Mouse (Mus musculus): ENCODE measurements around the gene Gm49450.
"Not testable (repeated sequence)": the region's sequence is repeated elsewhere in the genome, so short reads cannot be mapped to it uniquely, and the experiment has no call there.

Gm49450 gene

GRCm38 (mm10) chr15:98954425-98955253, 1.3 kb upstream of the Gm49450 start:
- DNase-seq (ENCODE audit: low spot score in 2 of 2): no peak

- DNase-seq (ENCODE audit: low spot score in 2 of 2): no peak
These were observed 475 bp downstream of the Gm49450 start for GRCm38 (mm10) chr15:98952751-98953400.

GRCm38 (mm10) chr15:98952063-98952455, 1.3 kb downstream of the Gm49450 start:
- DNase-seq (ENCODE audit: low spot score in 2 of 2): no peak

GRCm38 (mm10) chr15:98951122-98952062, 2.0 kb downstream of the Gm49450 start:
- not testable (repeated sequence) for DNase-seq (ENCODE audit: low spot score in 2 of 2)

- DNase-seq (ENCODE audit: low spot score in 2 of 2): no peak
These were observed 3.8 kb downstream of the Gm49450 start for GRCm38 (mm10) chr15:98949607-98949892.

GRCm38 (mm10) chr15:98948857-98949606, 4.3 kb downstream of the Gm49450 start:
- DNase-seq (ENCODE audit: low spot score in 2 of 2): no peak

GRCm38 (mm10) chr15:98948382-98948781, 5.0 kb downstream of the Gm49450 start:
- DNase-seq (ENCODE audit: low spot score in 2 of 2): no peak

GRCm38 (mm10) chr15:98947884-98948283, 5.5 kb downstream of the Gm49450 start:
- DNase-seq (ENCODE audit: low spot score in 2 of 2): no peak

GRCm38 (mm10) chr15:98943133-98943532, 10.2 kb downstream of the Gm49450 start:
- no peak for DNase-seq (ENCODE audit: low spot score in 2 of 2)

GRCm38 (mm10) chr15:98942081-98942480, 11.3 kb downstream of the Gm49450 start:
- no peak for DNase-seq (ENCODE audit: low spot score in 2 of 2)

GRCm38 (mm10) chr15:98941539-98941938, 11.8 kb downstream of the Gm49450 start:
- no peak for DNase-seq (ENCODE audit: low spot score in 2 of 2)

GRCm38 (mm10) chr15:98940816-98941215, 12.5 kb downstream of the Gm49450 start:
- DNase-seq (ENCODE audit: low spot score in 2 of 2): no peak

- peak; percentile 78 to 82 for DNase-seq (ENCODE audit: low spot score in 2 of 2)
These were observed 19.0 kb downstream of the Gm49450 start, which contains the start of gene Tuba1b for GRCm38 (mm10) chr15:98934217-98934839. Gene Tuba1b, minus strand, starts transcription at chr15:98934565.

GRCm38 (mm10) chr15:98933833-98934216, 19.5 kb downstream of the Gm49450 start:
- peak; percentile 89 to 95 for DNase-seq (ENCODE audit: low spot score in 2 of 2)

GRCm38 (mm10) chr15:98933004-98933671, 20.2 kb downstream of the Gm49450 start:
- DNase-seq (ENCODE audit: low spot score in 2 of 2): not testable (repeated sequence)

GRCm38 (mm10) chr15:98930998-98931397, 22.4 kb downstream of the Gm49450 start:
- no peak for DNase-seq (ENCODE audit: low spot score in 2 of 2)

GRCm38 (mm10) chr15:98930017-98930734, 23.2 kb downstream of the Gm49450 start:
- no peak for DNase-seq (ENCODE audit: low spot score in 2 of 2)

- DNase-seq (ENCODE audit: low spot score in 2 of 2): peak; percentile 38 to 40
These were observed 24.6 kb downstream of the Gm49450 start for GRCm38 (mm10) chr15:98928598-98929240.

- no peak for DNase-seq (ENCODE audit: low spot score in 2 of 2)
These were observed 25.8 kb downstream of the Gm49450 start for GRCm38 (mm10) chr15:98927566-98927965.

All from frontal cortex, postnatal 25 days (tissue).